Mouse (Mus musculus): ENCODE results near the gene Cmya5. TPM values are rescaled to one million over a fixed set of nuclear protein-coding genes. Genes with fewer than 3 reads are reported as not detected.

Gene Cmya5
- total and polyA plus RNA-seq, 2 experiments: 0.02 to 0.55 TPM

GRCm38 (mm10) chr13:93006347-93006746 lies 138.2 kb downstream of the Cmya5 start:
- H3K27me3 ChIP-seq (ENCODE audit: control insufficient read depth, insufficient read depth, low read length): no peaks in the 10 kb centered on the region
- H3K4me3 ChIP-seq (ENCODE audit: insufficient read depth, low read depth, low read length): no peak overlapping the region
- TF ChIP-seq CTCF (IDR thresholded peaks at IDR 0.05; ENCODE audit: low read depth, low read length) (no peak), POLR2A (IDR thresholded peaks at IDR 0.05; ENCODE audit: extremely low read depth, insufficient read depth, low read length) (no peak)
- no peaks in the 10 kb centered on the region for H3K4me1 ChIP-seq (ENCODE audit: control insufficient read depth, insufficient read depth, low read length)
- H3K36me3 ChIP-seq (ENCODE audit: control insufficient read depth, insufficient read depth, low read length): no peaks in the 10 kb centered on the region
- H3K9ac ChIP-seq (ENCODE audit: low read depth, low read length): no peak overlapping the region
- no peak for DNase-seq (ENCODE audit: extremely low read depth, low read depth, low spot score)
- no peak overlapping the region for H3K27ac ChIP-seq (replicated peaks; ENCODE audit: insufficient read depth, low read depth, low read length)
- WGBS: 83% methylated on average over 4 of the region's 4 CpGs
- no peaks in the 10 kb centered on the region for H3K79me2 ChIP-seq (ENCODE audit: control insufficient read depth, insufficient read depth, low read length)

- no peaks in the 10 kb centered on the region for H3K79me2 ChIP-seq (ENCODE audit: control insufficient read depth, insufficient read depth, low read length)
- WGBS: 92% methylated on average over 6 of the region's 6 CpGs
- no peaks in the 10 kb centered on the region for H3K36me3 ChIP-seq (ENCODE audit: control insufficient read depth, insufficient read depth, low read length)
- DNase-seq (ENCODE audit: extremely low read depth, low read depth, low spot score): no peak
- H3K9ac ChIP-seq (ENCODE audit: low read depth, low read length): no peak overlapping the region
- H3K4me1 ChIP-seq (ENCODE audit: control insufficient read depth, insufficient read depth, low read length): no peaks in the 10 kb centered on the region
- no peak overlapping the region for H3K27ac ChIP-seq (replicated peaks; ENCODE audit: insufficient read depth, low read depth, low read length)
- no peak overlapping the region for H3K4me3 ChIP-seq (ENCODE audit: insufficient read depth, low read depth, low read length)
- no peak for TF ChIP-seq POLR2A (IDR thresholded peaks at IDR 0.05; ENCODE audit: extremely low read depth, insufficient read depth, low read length)
- TF ChIP-seq CTCF (IDR thresholded peaks at IDR 0.05; ENCODE audit: low read depth, low read length): no peak
- H3K27me3 ChIP-seq (ENCODE audit: control insufficient read depth, insufficient read depth, low read length): no peaks in the 10 kb centered on the region
These were observed 140.5 kb downstream of the Cmya5 start for GRCm38 (mm10) chr13:93004003-93004402.

- Histone ChIP-seq H3K9ac (ENCODE audit: low read depth, low read length) (no peak overlapping the region), H3K36me3 (ENCODE audit: control insufficient read depth, insufficient read depth, low read length) (no peaks in the 10 kb centered on the region), H3K27ac (replicated peaks; ENCODE audit: insufficient read depth, low read depth, low read length) (no peak overlapping the region), H3K27me3 (ENCODE audit: control insufficient read depth, insufficient read depth, low read length) (no peaks in the 10 kb centered on the region), H3K4me1 (ENCODE audit: control insufficient read depth, insufficient read depth, low read length) (no peaks in the 10 kb centered on the region), H3K79me2 (ENCODE audit: control insufficient read depth, insufficient read depth, low read length) (no peaks in the 10 kb centered on the region), H3K4me3 (ENCODE audit: insufficient read depth, low read depth, low read length) (no peak overlapping the region)
- no peak for DNase-seq (ENCODE audit: extremely low read depth, low read depth, low spot score)
- TF ChIP-seq POLR2A (IDR thresholded peaks at IDR 0.05; ENCODE audit: extremely low read depth, insufficient read depth, low read length) (no peak), CTCF (IDR thresholded peaks at IDR 0.05; ENCODE audit: low read depth, low read length) (no peak)
- WGBS: 82% methylated on average over 2 of the region's 2 CpGs
These were observed 142.1 kb downstream of the Cmya5 start for GRCm38 (mm10) chr13:93002456-93002855.

GRCm38 (mm10) chr13:93000640-93001351 lies 143.7 kb downstream of the Cmya5 start:
- WGBS: 84% methylated on average over 12 of the region's 12 CpGs
- Histone ChIP-seq H3K27me3 (ENCODE audit: control insufficient read depth, insufficient read depth, low read length) (no peaks in the 10 kb centered on the region), H3K4me3 (ENCODE audit: insufficient read depth, low read depth, low read length) (no peak overlapping the region), H3K36me3 (ENCODE audit: control insufficient read depth, insufficient read depth, low read length) (no peaks in the 10 kb centered on the region), H3K79me2 (ENCODE audit: control insufficient read depth, insufficient read depth, low read length) (no peaks in the 10 kb centered on the region), H3K27ac (replicated peaks; ENCODE audit: insufficient read depth, low read depth, low read length) (no peak overlapping the region), H3K4me1 (ENCODE audit: control insufficient read depth, insufficient read depth, low read length) (no peaks in the 10 kb centered on the region), H3K9ac (ENCODE audit: low read depth, low read length) (no peak overlapping the region)
- no peak for DNase-seq (ENCODE audit: extremely low read depth, low read depth, low spot score)
- no peak for TF ChIP-seq POLR2A (IDR thresholded peaks at IDR 0.05; ENCODE audit: extremely low read depth, insufficient read depth, low read length)
- TF ChIP-seq CTCF (IDR thresholded peaks at IDR 0.05; ENCODE audit: low read depth, low read length): no peak

GRCm38 (mm10) chr13:92999860-93000259 lies 144.7 kb downstream of the Cmya5 start:
- Histone ChIP-seq H3K4me3 (ENCODE audit: insufficient read depth, low read depth, low read length) (no peak overlapping the region), H3K9ac (ENCODE audit: low read depth, low read length) (no peak overlapping the region), H3K79me2 (ENCODE audit: control insufficient read depth, insufficient read depth, low read length) (no peaks in the 10 kb centered on the region), H3K4me1 (ENCODE audit: control insufficient read depth, insufficient read depth, low read length) (no peaks in the 10 kb centered on the region), H3K36me3 (ENCODE audit: control insufficient read depth, insufficient read depth, low read length) (no peaks in the 10 kb centered on the region), H3K27me3 (ENCODE audit: control insufficient read depth, insufficient read depth, low read length) (no peaks in the 10 kb centered on the region), H3K27ac (replicated peaks; ENCODE audit: insufficient read depth, low read depth, low read length) (no peak overlapping the region)
- TF ChIP-seq POLR2A (IDR thresholded peaks at IDR 0.05; ENCODE audit: extremely low read depth, insufficient read depth, low read length): no peak
- no peak for TF ChIP-seq CTCF (IDR thresholded peaks at IDR 0.05; ENCODE audit: low read depth, low read length)
- WGBS: 87% methylated on average over 9 of the region's 9 CpGs
- DNase-seq (ENCODE audit: extremely low read depth, low read depth, low spot score): no peak

GRCm38 (mm10) chr13:92994743-92995142 lies 149.8 kb downstream of the Cmya5 start:
- Histone ChIP-seq H3K4me1 (ENCODE audit: control insufficient read depth, insufficient read depth, low read length) (no peaks in the 10 kb centered on the region), H3K9ac (ENCODE audit: low read depth, low read length) (no peak overlapping the region), H3K36me3 (ENCODE audit: control insufficient read depth, insufficient read depth, low read length) (no peaks in the 10 kb centered on the region), H3K79me2 (ENCODE audit: control insufficient read depth, insufficient read depth, low read length) (no peaks in the 10 kb centered on the region), H3K27ac (replicated peaks; ENCODE audit: insufficient read depth, low read depth, low read length) (no peak overlapping the region), H3K4me3 (ENCODE audit: insufficient read depth, low read depth, low read length) (no peak overlapping the region), H3K27me3 (ENCODE audit: control insufficient read depth, insufficient read depth, low read length) (no peaks in the 10 kb centered on the region)
- no peak for TF ChIP-seq POLR2A (IDR thresholded peaks at IDR 0.05; ENCODE audit: extremely low read depth, insufficient read depth, low read length)
- TF ChIP-seq CTCF (IDR thresholded peaks at IDR 0.05; ENCODE audit: low read depth, low read length): no peak
- DNase-seq (ENCODE audit: extremely low read depth, low read depth, low spot score): no peak

Data from liver, adult 2 months (tissue).